ENCODE assay signal across 11 mouse cellular contexts in the genomic region with DNA sequence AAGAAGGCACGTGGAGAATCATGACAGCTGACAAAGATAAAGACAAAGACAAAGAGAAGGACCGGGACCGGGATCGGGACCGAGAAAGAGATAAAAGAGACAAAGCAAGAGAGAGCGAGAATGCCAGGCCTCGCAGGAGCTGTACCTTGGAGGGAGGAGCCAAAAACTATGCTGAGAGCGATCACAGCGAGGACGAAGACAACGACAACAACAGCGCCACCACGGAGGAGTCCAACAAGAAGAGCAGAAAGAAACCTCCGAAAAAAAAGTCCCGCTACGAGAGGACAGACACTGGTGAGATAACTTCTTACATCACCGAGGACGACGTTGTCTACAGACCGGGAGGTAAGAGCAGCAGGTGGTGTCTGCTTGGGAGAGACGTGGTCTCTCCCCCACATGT.
DNase-seq lines count a peak whose midpoint lies in the region; ATAC-seq lines count a peak whose summit lies in the region.
"Had no signal": no experiment of that assay in that cellular context is flagged by ENCODE, and none has a peak within 500 bp of the region (broad histone marks: within the 10 kb centered on the region; RNA-seq: fewer than 3 reads in every experiment).

No protein-coding gene starts in this region.

- H3K4me3 ChIP-seq in midbrain, embryonic 15.5 days = no peak overlapping the region
- H3K4me3 ChIP-seq in midbrain, embryonic 13.5 days (replicated peaks) = no peak overlapping the region
- no peak overlapping the region for H3K4me3 ChIP-seq in neural tube, embryonic 15.5 days (replicated peaks)
- H3K4me3 ChIP-seq: lung, embryonic 15.5 days had no signal

- intact Hi-C loops in heart, postnatal 10 days (cut with DNase I) = loop anchor here (2.0 to 5.0 kb wide), 2 partner anchors 41 to 58 kb away; no protein-coding TSS in a partner anchor
- intact Hi-C loops in left cerebral cortex, postnatal 36 days (cut with DNase I) = no loop called here

- peak; percentile 86 for DNase-seq in heart, adult 11 months
- DNase-seq in heart, postnatal 10 days = no peak
- peak; percentile 38 for DNase-seq in c-Kit-positive CD71-positive TER-119-positive erythroid progenitor cells, embryonic 14.5 days (ENCODE audit: low spot score)
- DNase-seq in right cerebral cortex, postnatal 36 days (ENCODE audit: low spot score in 2 of 2) = no peak
- no peak for DNase-seq in left cerebral cortex, postnatal 36 days (ENCODE audit: low spot score in 2 of 2)
- DNase-seq: gastrocnemius, postnatal 10 days had no signal

- 55% methylated on average over 21 of the region's 21 CpGs for WGBS in midbrain, embryonic 15.5 days
- WGBS in midbrain, embryonic 13.5 days = 55% methylated on average over 21 of the region's 21 CpGs
- WGBS in neural tube, embryonic 15.5 days = 64% methylated on average over 21 of the region's 21 CpGs

- no peaks in the 10 kb centered on the region for H3K36me3 ChIP-seq in midbrain, embryonic 15.5 days (replicated peaks)
- peaks cover 24% of the 10 kb centered on the region for H3K36me3 ChIP-seq in midbrain, embryonic 13.5 days
- 0 out of 2 replicates have a peak, but pooled peaks cover 3% of the 10 kb centered on the region for H3K36me3 ChIP-seq in neural tube, embryonic 15.5 days
- H3K36me3 ChIP-seq: lung, embryonic 15.5 days had no signal

- no peak for ATAC-seq in midbrain, embryonic 15.5 days (replicated peaks)
- ATAC-seq in midbrain, embryonic 13.5 days = no peak
- no peak for ATAC-seq in neural tube, embryonic 15.5 days (ENCODE audit: low FRiP score)

- no peak overlapping the region for H3K4me2 ChIP-seq in midbrain, embryonic 15.5 days
- H3K4me2 ChIP-seq in midbrain, embryonic 13.5 days (replicated peaks) = no peak overlapping the region
- H3K4me2 ChIP-seq in neural tube, embryonic 15.5 days = no peak overlapping the region
- H3K4me2 ChIP-seq: lung, embryonic 15.5 days had no signal

- H3K27me3 ChIP-seq in midbrain, embryonic 15.5 days (replicated peaks) = no peaks in the 10 kb centered on the region
- H3K27me3 ChIP-seq in midbrain, embryonic 13.5 days = no peaks in the 10 kb centered on the region
- no peaks in the 10 kb centered on the region for H3K27me3 ChIP-seq in neural tube, embryonic 15.5 days (replicated peaks)
- H3K27me3 ChIP-seq: lung, embryonic 15.5 days had no signal

- H3K27ac ChIP-seq in midbrain, embryonic 15.5 days = 0 out of 2 replicates have a peak overlapping the region, but pooled peaks have one; percentile 17
- no peak overlapping the region for H3K27ac ChIP-seq in midbrain, embryonic 13.5 days
- H3K27ac ChIP-seq in neural tube, embryonic 15.5 days (replicated peaks) = peak overlapping the region; percentile 33; the same call in 1 of the 2 replicates
- H3K27ac ChIP-seq: lung, embryonic 15.5 days had no signal

- no peak overlapping the region for H3K9ac ChIP-seq in midbrain, embryonic 15.5 days
- no peak overlapping the region for H3K9ac ChIP-seq in midbrain, embryonic 13.5 days (replicated peaks)
- H3K9ac ChIP-seq in neural tube, embryonic 15.5 days (replicated peaks) = no peak overlapping the region
- H3K9ac ChIP-seq: lung, embryonic 15.5 days had no signal

- peaks cover 58% of the 10 kb centered on the region for H3K4me1 ChIP-seq in midbrain, embryonic 15.5 days
- peaks cover 56% of the 10 kb centered on the region for H3K4me1 ChIP-seq in midbrain, embryonic 13.5 days (replicated peaks)
- H3K4me1 ChIP-seq in neural tube, embryonic 15.5 days = peaks cover 47% of the 10 kb centered on the region

- no peaks in the 10 kb centered on the region for H3K9me3 ChIP-seq in midbrain, embryonic 15.5 days
- no peaks in the 10 kb centered on the region for H3K9me3 ChIP-seq in midbrain, embryonic 13.5 days
- H3K9me3 ChIP-seq in neural tube, embryonic 15.5 days (replicated peaks) = no peaks in the 10 kb centered on the region
- H3K9me3 ChIP-seq: G1E; lung, embryonic 15.5 days had no signal

Comparison
In these comparisons a context has a peak if more than half of its experiments do, and no peak if none do; other contexts are left out.
1. DNase-seq: peak in heart, adult 11 months (single experiment) and c-Kit-positive CD71-positive TER-119-positive erythroid progenitor cells, embryonic 14.5 days (single experiment); none in heart, postnatal 10 days (0 of 2), right cerebral cortex, postnatal 36 days (0 of 2) and left cerebral cortex, postnatal 36 days (0 of 2).